Mouse (Mus musculus): ENCODE measurements at regions not wholly inside any gene's neighbourhood (a gene's known extent, or its start where the extent isn't known, plus 50 kb on each side); places are given as distances from the start of the nearest gene placed in this dataset.

- TF ChIP-seq CTCF (IDR thresholded peaks at IDR 0.05), result no peak
- no peak for TF ChIP-seq EP300 (IDR thresholded peaks at IDR 0.05)
Observed at GRCm38 (mm10) chr2:48617141-48617699, 196.7 kb upstream of the Acvr2a start.
